Mouse (Mus musculus): Measurements from ENCODE around the gene Tmcc1.

- no peak for TF ChIP-seq CTCF (IDR thresholded peaks at IDR 0.05; ENCODE audit: extremely low read depth, insufficient read depth, low read length)
- no peak for TF ChIP-seq POLR2A (IDR thresholded peaks at IDR 0.05; ENCODE audit: extremely low read depth, insufficient read depth, low read length)
Observed at GRCm38 (mm10) chr6:115984580-115984979, 208.7 kb downstream of the Tmcc1 start.
